In the genomic region with DNA sequence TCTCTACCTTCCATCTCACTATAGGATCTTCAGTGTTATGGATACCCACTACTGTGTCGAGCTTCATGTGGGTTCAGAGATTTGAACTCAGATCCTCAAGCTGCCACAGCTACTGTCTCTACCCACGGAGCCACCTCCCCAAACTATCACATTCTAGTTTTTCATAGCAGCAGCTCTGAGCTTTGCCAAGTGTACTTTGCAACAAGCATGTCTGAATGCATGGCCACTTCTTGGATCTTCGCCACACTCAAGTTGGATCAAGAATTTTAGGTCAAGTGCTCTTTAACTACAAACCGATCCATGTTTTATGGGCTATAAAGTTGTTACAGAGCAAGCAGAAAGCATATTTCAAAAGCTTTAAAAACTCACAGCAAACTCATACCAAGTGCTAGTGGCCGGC, we compare ENCODE assay signal across 19 mouse cellular contexts.
A peak's percentile ranks its signal among the peaks of the same experiment; 100 is the strongest.
DNase-seq lines count a peak whose midpoint lies in the region; ATAC-seq and TF ChIP-seq lines count a peak whose summit lies in the region.
"Had no signal": no experiment of that assay in that cellular context is flagged by ENCODE, and none has a peak within 500 bp of the region (broad histone marks: within the 10 kb centered on the region; RNA-seq: fewer than 3 reads in every experiment).

No protein-coding gene starts in this region.

- intact Hi-C loops in left cerebral cortex, postnatal 36 days (cut with DNase I) = no loop called here

- no peak overlapping the region for H3K4me2 ChIP-seq in lung, embryonic 14.5 days
- no peak overlapping the region for H3K4me2 ChIP-seq in kidney, embryonic 14.5 days (replicated peaks; ENCODE audit: low read depth, low read length)
- H3K4me2 ChIP-seq: heart, embryonic 11.5 days; hindbrain, embryonic 12.5 days; liver, embryonic 13.5 days; midbrain, embryonic 12.5 days had no signal

- H3K9ac ChIP-seq in lung, embryonic 14.5 days = no peak overlapping the region
- no peak overlapping the region for H3K9ac ChIP-seq in kidney, embryonic 14.5 days (ENCODE audit: low read depth, low read length)
- H3K9ac ChIP-seq: hindbrain, embryonic 12.5 days; liver, embryonic 13.5 days; midbrain, embryonic 12.5 days had no signal

- TF ChIP-seq POLR2A in lung, adult 2 months (IDR thresholded peaks at IDR 0.05; ENCODE audit: borderline replicate concordance, extremely low read depth, low read depth, low read length) = no peak
- TF ChIP-seq POLR2A in cerebellum, adult 2 months (IDR thresholded peaks at IDR 0.05; ENCODE audit: borderline replicate concordance, insufficient read depth, low read length) = no peak

- TF ChIP-seq CTCF in lung, embryonic 14.5 days (IDR thresholded peaks at IDR 0.05; ENCODE audit: low read depth) = no peak
- no peak for TF ChIP-seq CTCF in lung, adult 2 months (IDR thresholded peaks at IDR 0.05; ENCODE audit: insufficient read depth, low read length)
- no peak for TF ChIP-seq CTCF in cerebellum, adult 2 months (IDR thresholded peaks at IDR 0.05; ENCODE audit: borderline replicate concordance, insufficient read depth, low read depth, low read length)

- no peak overlapping the region for H3K4me3 ChIP-seq in lung, embryonic 14.5 days (ENCODE audit: low read depth, low read length)
- no peak overlapping the region for H3K4me3 ChIP-seq in lung, adult 2 months (replicated peaks; ENCODE audit: extremely low read depth, low read depth, low read length)
- no peak overlapping the region for H3K4me3 ChIP-seq in kidney, embryonic 14.5 days (ENCODE audit: low read length)
- no peak overlapping the region for H3K4me3 ChIP-seq in cerebellum, adult 2 months (replicated peaks; ENCODE audit: insufficient read depth, low read depth, low read length)
- H3K4me3 ChIP-seq: embryonic facial prominence, embryonic 10.5 days; hindbrain, embryonic 12.5 days; layer of hippocampus, adult 2 months; liver, embryonic 13.5 days; midbrain, embryonic 12.5 days had no signal

- peak; percentile 72 for DNase-seq in lung, embryonic 14.5 days
- no peak for DNase-seq in lung, adult 2 months
- peak; percentile 58 to 59 for DNase-seq in kidney, postnatal 36 days
- DNase-seq in lung, postnatal 4 days = peak; percentile 23 to 27
- DNase-seq in layer of hippocampus, adult 8-10 months (ENCODE audit: low spot score in 2 of 2) = no peak
- DNase-seq in cerebellum, adult 2 months = no peak
- DNase-seq in left cerebral cortex, postnatal 36 days (ENCODE audit: low spot score in 2 of 2) = no peak
- DNase-seq: cerebellum, adult 18-20 months; heart, postnatal 10 days; liver, embryonic 13.5 days; right cerebral cortex, postnatal 14 days; thymus, postnatal 36 days had no signal

- H3K27ac ChIP-seq in lung, embryonic 14.5 days (ENCODE audit: low read depth) = peak overlapping the region; percentile 1; the same call in 1 of the 2 replicates
- no peak overlapping the region for H3K27ac ChIP-seq in kidney, embryonic 14.5 days (ENCODE audit: low read depth, low read length)
- no peak overlapping the region for H3K27ac ChIP-seq in cerebellum, adult 2 months (ENCODE audit: insufficient read depth, low read length)
- H3K27ac ChIP-seq: embryonic facial prominence, embryonic 10.5 days; hindbrain, embryonic 12.5 days; layer of hippocampus, adult 2 months; liver, embryonic 13.5 days; midbrain, embryonic 12.5 days had no signal

- no peaks in the 10 kb centered on the region for H3K4me1 ChIP-seq in lung, embryonic 14.5 days (ENCODE audit: insufficient read depth)
- H3K4me1 ChIP-seq in lung, adult 2 months (ENCODE audit: control insufficient read depth, insufficient read depth, low read length) = peaks cover 2% of the 10 kb centered on the region; the same call in 1 of the 2 replicates
- 0 out of 2 replicates have a peak, but pooled peaks cover 3% of the 10 kb centered on the region for H3K4me1 ChIP-seq in kidney, embryonic 14.5 days (ENCODE audit: control insufficient read depth, insufficient read depth, low read length)
- no peaks in the 10 kb centered on the region for H3K4me1 ChIP-seq in cerebellum, adult 2 months (ENCODE audit: control insufficient read depth, insufficient read depth, low read length)
- H3K4me1 ChIP-seq: hindbrain, embryonic 12.5 days; liver, embryonic 13.5 days; midbrain, embryonic 12.5 days had no signal

- WGBS in lung, embryonic 14.5 days = 45% methylated on average over 5 of the region's 5 CpGs
- WGBS in lung, adult 2 months = 44% methylated on average over 5 of the region's 5 CpGs
- 63% methylated on average over 5 of the region's 5 CpGs for WGBS in kidney, embryonic 14.5 days
- WGBS in cerebellum, adult 2 months = 64% methylated on average over 5 of the region's 5 CpGs

- no peak for ATAC-seq in lung, embryonic 14.5 days (ENCODE audit: insufficient read depth)
- peak; percentile 39; the same call in 1 of the 2 replicates for ATAC-seq in kidney, embryonic 14.5 days (ENCODE audit: low FRiP score, low TSS enrichment)

- no peaks in the 10 kb centered on the region for H3K27me3 ChIP-seq in lung, embryonic 14.5 days (ENCODE audit: insufficient read depth, low read length)
- H3K27me3 ChIP-seq in kidney, embryonic 14.5 days (ENCODE audit: control insufficient read depth, insufficient read depth, low read length) = no peaks in the 10 kb centered on the region
- H3K27me3 ChIP-seq in cerebellum, adult 2 months (ENCODE audit: control insufficient read depth, insufficient read depth, low read length) = no peaks in the 10 kb centered on the region
- H3K27me3 ChIP-seq: hindbrain, embryonic 12.5 days; liver, embryonic 13.5 days; midbrain, embryonic 12.5 days had no signal

- H3K9me3 ChIP-seq in lung, embryonic 14.5 days (ENCODE audit: low read depth, low read length) = no peaks in the 10 kb centered on the region
- H3K9me3 ChIP-seq in kidney, embryonic 14.5 days (ENCODE audit: control insufficient read depth, low read length) = no peaks in the 10 kb centered on the region
- H3K9me3 ChIP-seq: embryonic facial prominence, embryonic 10.5 days; G1E; hindbrain, embryonic 12.5 days; liver, embryonic 13.5 days; midbrain, embryonic 12.5 days had no signal

- peaks cover 10% of the 10 kb centered on the region; the same call in 1 of the 2 replicates for H3K36me3 ChIP-seq in lung, embryonic 14.5 days (ENCODE audit: insufficient read depth)
- peaks cover 5% of the 10 kb centered on the region; the same call in 1 of the 2 replicates for H3K36me3 ChIP-seq in kidney, embryonic 14.5 days (ENCODE audit: control insufficient read depth, insufficient read depth, low read length)
- H3K36me3 ChIP-seq: G1E; liver, embryonic 13.5 days had no signal

Comparison
In these comparisons a context has a peak if more than half of its experiments do, and no peak if none do; other contexts are left out.
1. DNase-seq: peak in lung, embryonic 14.5 days (single experiment), kidney, postnatal 36 days (2 of 2) and lung, postnatal 4 days (2 of 2); none in lung, adult 2 months (single experiment), layer of hippocampus, adult 8-10 months (0 of 2), cerebellum, adult 2 months (0 of 2) and left cerebral cortex, postnatal 36 days (0 of 2).